Mouse (Mus musculus) embryonic stem cell, embryonic (primary cell): ENCODE results near the gene Cdk18.

ENCODE experiments used
- CTCF ChIA-PET, 4 experiments: fragments of 300-600 bp in 2 of 4; fragments of 350-600 bp in 2 of 4; sonication (Branson Sonifier 250); formaldehyde crosslinking; loops; one replicate each; lab custom pipeline; 2022; ENCODE audit warnings: inconsistent platforms in 2 of 4; lab: Charles Lee
- POLR2A ChIA-PET, 4 experiments: fragments of 300-600 bp in 2 of 4; fragments of 350-600 bp in 2 of 4; sonication (Branson Sonifier 250); formaldehyde crosslinking; loops; one replicate each; lab custom pipeline; 2022; ENCODE audit warnings: antibody characterized with exemption in 4 of 4, inconsistent platforms in 1 of 4; lab: Charles Lee

Cdk18 gene

GRCm38 (mm10) chr1:132140171-132140570 lies 687 bp upstream of the Cdk18 start:
- CTCF ChIA-PET, result interaction anchor here (0.6 to 3.3 kb wide), 21 partner anchors 10 to 410 kb away, joined by 3 to 21 read pairs (median 6); partner anchors contain the start of gene Mfsd4a (in 1 of the 4)
- POLR2A ChIA-PET, result interaction anchor here in 3 of 4 experiments (0.5 to 4.1 kb wide), 14 partner anchors 10 to 132 kb away, joined by 3 to 33 read pairs (median 5); partner anchors contain the start of gene Elk4 (in 1 of the 3)

- POLR2A ChIA-PET, result interaction anchor here in 3 of 4 experiments (0.7 to 4.1 kb wide), 25 partner anchors 9 to 611 kb away, joined by 3 to 33 read pairs (median 3); partner anchors contain the start of genes Elk4 (in 1 of the 3), Fam72a (in 1 of the 3), Slc41a1 (in 1 of the 3) and Tmem81 (in 1 of the 3)
Measured at GRCm38 (mm10) chr1:132138576-132139415, 688 bp downstream of the Cdk18 start.

DNA sequence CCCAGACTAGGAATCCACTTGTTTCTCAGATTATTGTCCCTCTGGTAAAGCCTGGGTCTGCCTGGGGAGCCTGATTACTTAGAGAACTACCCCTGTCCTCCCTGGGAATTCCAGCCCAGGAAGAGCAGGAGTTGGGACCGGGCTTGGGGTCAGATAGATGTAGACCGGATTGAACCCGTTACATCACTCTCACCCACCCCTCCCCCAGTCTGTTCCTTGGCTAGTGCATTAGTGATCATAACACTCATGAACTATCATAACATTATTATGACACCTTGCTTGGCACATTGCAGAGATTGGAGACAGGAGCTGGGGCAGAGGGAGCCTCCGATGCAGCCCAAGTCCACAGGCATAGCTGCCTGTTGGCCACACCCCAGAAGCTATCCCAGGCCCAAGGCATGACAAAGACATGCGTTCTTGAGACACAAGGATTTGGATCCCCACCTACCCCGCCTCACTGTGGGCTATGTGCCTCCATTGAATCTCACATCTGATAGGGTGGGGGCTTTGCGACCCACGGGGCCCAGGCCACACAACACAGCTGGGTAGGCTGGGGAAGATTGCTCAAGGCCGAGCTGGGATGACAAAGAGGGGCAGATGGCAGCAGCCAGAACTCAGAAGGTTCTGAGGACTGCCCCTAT lies 1.4 kb downstream of the Cdk18 start:
- POLR2A ChIA-PET, result interaction anchor here (0.6 to 4.1 kb wide), 21 partner anchors 8 to 610 kb away, joined by 3 to 33 read pairs (median 3); partner anchors contain the start of genes Fam72a (in 1 of the 4), Slc41a1 (in 1 of the 4) and Tmem81 (in 1 of the 4)
- CTCF ChIA-PET, result interaction anchor here (0.5 to 3.3 kb wide), 19 partner anchors 11 to 262 kb away, joined by 3 to 21 read pairs (median 4); no protein-coding TSS in a partner anchor

More at GRCm38 (mm10) chr1:132138576-132139415, 688 bp downstream of the Cdk18 start:
- CTCF ChIA-PET, result interaction anchor here (0.5 to 3.3 kb wide), 25 partner anchors 12 to 263 kb away, joined by 3 to 21 read pairs (median 4); no protein-coding TSS in a partner anchor

GRCm38 (mm10) chr1:132136847-132137246 lies 2.6 kb downstream of the Cdk18 start:
- CTCF ChIA-PET, result no interaction called here
- POLR2A ChIA-PET, result interaction anchor here in 1 of 4 experiments (1.7 kb wide), 1 partner anchor 21 kb away, joined by 3 read pairs; no protein-coding TSS in a partner anchor

- ChIA-PET CTCF (interaction anchor here in 3 of 4 experiments (0.5 to 1.9 kb wide), 8 partner anchors 14 to 154 kb away, joined by 3 to 5 read pairs (median 4); no protein-coding TSS in a partner anchor), POLR2A (interaction anchor here (0.5 to 1.9 kb wide), 8 partner anchors 10 to 269 kb away, joined by 3 to 5 read pairs (median 4); partner anchors contain the start of gene Rab29 (in 1 of the 4))
Measured at GRCm38 (mm10) chr1:132135631-132136030, 3.9 kb downstream of the Cdk18 start.

DNA sequence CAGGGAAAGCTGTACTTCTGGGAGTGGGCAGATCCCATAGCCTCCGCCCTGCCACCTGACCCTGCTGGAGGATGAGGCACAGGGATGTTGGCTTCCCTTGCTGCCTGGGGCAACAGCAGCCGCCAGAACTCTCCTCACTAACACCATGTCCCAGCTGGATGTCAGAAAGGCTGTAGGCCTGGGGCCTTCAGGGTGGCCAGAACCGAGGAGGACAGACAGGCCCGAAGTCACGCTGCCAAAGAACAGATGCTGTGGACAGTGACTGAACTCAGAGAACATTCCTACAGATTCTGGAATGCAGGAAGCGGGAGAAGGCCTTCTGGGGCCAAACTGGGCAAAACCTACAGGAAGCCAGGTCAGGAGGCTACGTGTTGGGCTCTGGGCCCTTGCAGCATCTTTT lies 11.2 kb downstream of the Cdk18 start:
- ChIA-PET CTCF (interaction anchor here in 1 of 4 experiments (1.0 kb wide), 1 partner anchor 84 kb away, joined by 3 read pairs; no protein-coding TSS in a partner anchor), POLR2A (interaction anchor here in 1 of 4 experiments (1.6 kb wide), 1 partner anchor 343 kb away, joined by 3 read pairs; no protein-coding TSS in a partner anchor)

GRCm38 (mm10) chr1:132125803-132126405 lies 13.6 kb downstream of the Cdk18 start:
- ChIA-PET POLR2A (interaction anchor here in 3 of 4 experiments (0.6 to 3.1 kb wide), 6 partner anchors 10 to 110 kb away, joined by 3 to 10 read pairs (median 4); no protein-coding TSS in a partner anchor), CTCF (interaction anchor here in 3 of 4 experiments (0.5 to 1.4 kb wide), 6 partner anchors 30 to 1066 kb away, joined by 3 to 12 read pairs (median 4); no protein-coding TSS in a partner anchor)

- ChIA-PET CTCF (interaction anchor here (0.5 to 1.4 kb wide), 6 partner anchors 31 to 1065 kb away, joined by 3 to 12 read pairs (median 4); no protein-coding TSS in a partner anchor), POLR2A (interaction anchor here in 1 of 4 experiments (0.7 to 3.1 kb wide), 4 partner anchors 10 to 72 kb away, joined by 4 to 10 read pairs (median 6); no protein-coding TSS in a partner anchor)
Measured at GRCm38 (mm10) chr1:132125249-132125648, 14.2 kb downstream of the Cdk18 start.

- ChIA-PET CTCF (interaction anchor here (0.7 to 10.2 kb wide), 6 partner anchors 17 to 232 kb away, joined by 3 to 119 read pairs (median 4); no protein-coding TSS in a partner anchor), POLR2A (interaction anchor here in 2 of 4 experiments (0.6 to 1.9 kb wide), 3 partner anchors 8 to 29 kb away, joined by 3 to 7 read pairs (median 3); no protein-coding TSS in a partner anchor)
Measured at GRCm38 (mm10) chr1:132123420-132124014, 16.0 kb downstream of the Cdk18 start.

GRCm38 (mm10) chr1:132121895-132122294 lies 17.6 kb downstream of the Cdk18 start:
- ChIA-PET POLR2A (interaction anchor here in 3 of 4 experiments (0.5 to 2.6 kb wide), 5 partner anchors 31 to 232 kb away, joined by 3 to 7 read pairs (median 4); no protein-coding TSS in a partner anchor), CTCF (interaction anchor here (0.5 to 10.2 kb wide), 44 partner anchors 8 to 1301 kb away, joined by 3 to 119 read pairs (median 4); partner anchors contain the start of genes Cdk18 (in 2 of the 4) and Mfsd4a (in 1 of the 4))

GRCm38 (mm10) chr1:132121236-132121635 lies 18.2 kb downstream of the Cdk18 start:
- ChIA-PET CTCF (interaction anchor here (0.5 to 10.2 kb wide), 43 partner anchors 8 to 1301 kb away, joined by 3 to 119 read pairs (median 4); partner anchors contain the start of genes Cdk18 (in 2 of the 4) and Mfsd4a (in 1 of the 4)), POLR2A (interaction anchor here in 3 of 4 experiments (0.8 to 2.6 kb wide), 5 partner anchors 17 to 104 kb away, joined by 3 to 7 read pairs (median 4); no protein-coding TSS in a partner anchor)

GRCm38 (mm10) chr1:132116606-132117005 lies 22.9 kb downstream of the Cdk18 start:
- POLR2A ChIA-PET, result no interaction called here
- CTCF ChIA-PET, result interaction anchor here (0.5 to 10.2 kb wide), 17 partner anchors 33 to 404 kb away, joined by 3 to 119 read pairs (median 3); no protein-coding TSS in a partner anchor

- POLR2A ChIA-PET, result no interaction called here
- CTCF ChIA-PET, result interaction anchor here in 1 of 4 experiments (10.2 kb wide), 1 partner anchor 42 kb away, joined by 119 read pairs; no protein-coding TSS in a partner anchor
Measured at GRCm38 (mm10) chr1:132113098-132113497, 26.4 kb downstream of the Cdk18 start.

DNA sequence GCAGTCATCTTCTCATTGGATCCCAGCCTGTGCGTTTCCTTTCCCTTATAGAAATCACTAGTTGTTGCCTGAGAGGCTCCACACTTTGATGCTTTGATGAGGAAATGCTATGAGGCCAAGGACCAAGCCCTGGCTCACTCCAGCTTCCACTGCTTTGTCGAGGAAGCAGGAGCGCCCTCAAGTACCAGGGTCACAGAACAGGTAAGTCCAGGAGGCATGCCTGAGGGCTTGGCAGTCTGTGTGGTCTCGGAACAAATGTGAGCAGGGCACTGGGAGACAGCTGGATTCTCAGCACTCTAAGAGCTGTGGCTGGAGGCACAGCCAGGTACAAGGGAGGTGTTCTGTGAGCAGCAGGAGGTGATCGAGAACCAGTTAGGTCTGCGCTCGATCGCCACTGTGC lies 27.1 kb downstream of the Cdk18 start:
- CTCF ChIA-PET, result interaction anchor here in 1 of 4 experiments (0.6 kb wide), 1 partner anchor 9 kb away, joined by 11 read pairs; no protein-coding TSS in a partner anchor

DNA sequence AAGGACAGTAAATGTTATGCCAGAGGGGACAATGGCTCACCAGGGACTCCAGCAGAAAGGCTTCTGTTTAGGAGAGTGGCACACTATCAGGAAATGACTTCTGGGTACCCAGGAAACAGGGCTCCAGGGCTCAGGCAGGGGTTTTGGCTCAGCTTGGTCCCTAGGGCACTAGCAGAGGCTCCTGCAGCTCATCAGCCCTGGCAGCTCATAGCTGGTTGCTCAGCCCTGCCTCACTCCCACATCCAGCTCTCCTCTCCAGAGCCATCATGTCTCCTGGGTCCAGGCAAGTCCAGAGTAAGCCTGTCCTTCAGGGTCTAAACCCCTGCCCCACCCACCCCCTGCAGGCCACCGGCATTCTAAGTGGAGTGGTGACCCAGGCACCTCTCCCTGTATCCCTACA lies 28.1 kb downstream of the Cdk18 start:
- POLR2A ChIA-PET, result interaction anchor here in 2 of 4 experiments (0.6 to 2.0 kb wide), 7 partner anchors 18 to 584 kb away, joined by 4 to 10 read pairs (median 5); partner anchors contain the start of genes Elk4 (in 1 of the 2) and Srgap2 (in 1 of the 2)
- CTCF ChIA-PET, result interaction anchor here in 3 of 4 experiments (0.8 to 2.0 kb wide), 4 partner anchors 10 to 128 kb away, joined by 3 to 4 read pairs (median 4); no protein-coding TSS in a partner anchor

More for the DNA sequence above, 27.1 kb downstream of the Cdk18 start:
- POLR2A ChIA-PET, result no interaction called here

- ChIA-PET POLR2A (interaction anchor here in 2 of 4 experiments (1.0 to 1.2 kb wide), 2 partner anchors 10 to 102 kb away, joined by 3 to 4 read pairs; partner anchors contain the start of gene Elk4 (in 1 of the 2)), CTCF (interaction anchor here in 1 of 4 experiments (1.4 kb wide), 1 partner anchor 11 kb away, joined by 3 read pairs; no protein-coding TSS in a partner anchor)
Measured at GRCm38 (mm10) chr1:132109368-132109767, 30.1 kb downstream of the Cdk18 start.
